Mouse (Mus musculus) frontal cortex, postnatal 25 days (tissue): ENCODE results near the gene Spag17.

Source experiments
- DNase-seq, 2 experiments: peaks; one replicate each; pipeline ENCODE4 v3.0.0; 2022; ENCODE audit warnings: low spot score in 2 of 2

The Spag17 gene

DNA sequence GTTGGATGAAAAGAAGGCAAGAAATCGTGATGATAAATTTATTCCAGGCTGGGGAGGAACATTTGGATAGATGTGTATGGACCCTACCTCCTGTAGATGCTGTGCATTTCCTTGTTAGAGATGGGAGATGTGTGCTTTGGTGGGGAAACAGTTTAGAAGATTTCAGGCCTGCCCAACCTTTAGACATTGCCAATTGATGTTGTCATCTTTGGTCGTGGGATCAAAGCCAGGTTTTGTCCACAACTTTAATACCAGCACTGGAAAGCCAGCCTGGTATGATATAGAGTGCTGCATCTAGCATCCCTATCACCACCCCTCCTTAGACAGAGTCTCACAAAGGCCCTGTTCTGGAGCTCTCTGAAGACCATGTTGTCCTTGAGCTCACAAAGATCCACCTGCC lies 278.4 kb downstream of the Spag17 start:
- DNase-seq = no peak

DNA sequence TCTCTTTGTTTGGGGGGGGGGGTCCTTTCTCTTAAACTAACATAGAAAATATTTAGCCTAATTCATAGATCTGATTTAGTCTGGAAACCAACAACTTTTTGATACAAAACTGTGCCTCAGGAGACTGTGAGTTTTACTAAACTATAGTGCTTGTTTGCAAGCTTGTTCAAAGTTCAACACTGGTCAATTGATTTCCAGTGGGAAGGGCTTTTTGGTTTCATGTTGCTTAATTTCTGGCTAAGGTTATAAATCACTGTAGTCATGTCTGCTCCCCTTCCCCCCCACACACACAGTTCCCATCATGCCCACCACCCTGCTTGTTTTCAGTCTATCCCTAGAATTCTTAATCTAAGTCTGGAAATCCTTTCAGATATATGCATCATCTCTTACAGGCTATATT lies 279.8 kb downstream of the Spag17 start:
- no peak for DNase-seq

DNA sequence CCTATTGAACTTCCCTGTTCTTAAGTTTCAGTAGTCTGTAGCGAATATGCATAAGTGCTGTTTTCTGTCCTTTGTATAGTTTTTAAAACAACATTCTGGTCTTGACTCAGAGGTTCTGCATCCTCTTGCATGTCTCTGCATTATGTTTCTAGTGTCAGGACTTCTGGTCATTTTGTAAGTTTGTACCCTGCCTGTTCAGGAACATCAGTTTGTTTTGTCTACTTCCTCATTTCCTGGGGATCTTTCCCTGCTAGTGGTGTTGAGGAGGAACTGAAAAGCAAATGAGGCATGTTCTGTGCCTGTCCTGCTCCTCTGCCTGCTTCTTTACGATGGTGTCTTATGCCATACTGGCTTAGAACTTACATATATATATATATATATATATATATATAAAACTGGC lies 290.8 kb downstream of the Spag17 start:
- no peak for DNase-seq

DNA sequence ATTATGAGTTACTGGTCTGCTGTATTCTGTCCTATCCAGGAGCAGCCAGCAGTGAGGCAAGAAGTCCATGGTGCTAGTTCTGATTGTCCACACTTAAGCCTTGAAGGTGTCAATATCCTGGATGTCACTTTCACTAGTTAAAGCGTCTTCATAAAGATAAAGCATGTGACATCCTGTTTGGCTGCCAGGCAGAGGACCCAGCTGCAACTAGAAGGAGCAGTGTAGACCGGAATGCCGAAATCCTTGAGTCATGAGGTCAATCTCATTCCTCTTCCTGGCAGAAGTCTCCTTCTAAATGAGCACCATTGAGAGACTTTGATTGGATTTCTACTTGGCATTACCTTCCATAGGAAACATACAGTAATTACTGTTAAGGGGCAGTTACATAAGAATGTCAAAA lies 295.3 kb downstream of the Spag17 start:
- no peak for DNase-seq

DNA sequence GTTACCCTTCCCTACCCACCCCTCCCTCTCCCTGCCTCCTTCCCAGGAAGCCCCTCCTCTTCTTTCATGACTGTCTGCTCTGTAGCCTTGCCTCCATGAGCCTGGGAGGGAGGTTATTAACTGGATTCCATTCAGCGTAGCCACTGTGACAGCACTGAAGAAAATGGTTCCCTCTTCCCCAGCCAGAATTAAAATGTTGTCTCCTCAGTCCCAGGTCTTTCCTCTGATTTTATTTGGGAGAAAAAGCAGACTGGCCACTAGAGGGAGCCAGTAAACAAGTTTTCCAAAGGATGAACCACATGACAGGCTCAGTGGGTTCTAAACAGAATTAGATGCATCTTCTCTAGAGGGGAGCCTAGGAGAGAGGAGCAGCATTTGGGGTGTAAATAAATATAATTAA lies 304.2 kb downstream of the Spag17 start:
- peak; percentile 32 to 64 for DNase-seq

DNA sequence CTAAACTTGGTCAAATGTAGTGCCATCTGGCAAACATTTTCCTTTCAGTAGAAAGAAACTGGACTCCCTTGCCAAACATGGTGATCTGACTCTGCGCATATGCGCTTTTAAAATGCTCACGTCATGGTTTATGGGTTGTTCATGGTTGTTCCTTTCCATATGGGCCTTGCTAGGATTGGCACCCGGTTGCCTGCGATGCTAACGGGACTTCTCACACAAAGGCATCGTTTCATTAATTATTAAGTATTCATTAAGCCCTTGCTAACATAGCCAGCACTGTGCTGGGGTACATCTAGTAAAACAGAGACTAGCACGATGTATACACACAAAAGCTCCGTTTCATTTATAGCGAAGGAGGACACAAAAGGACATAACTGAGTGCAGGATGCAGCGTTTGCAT lies 304.7 kb downstream of the Spag17 start:
- no peak for DNase-seq
